Mouse (Mus musculus): Measurements from ENCODE around the gene Gm9922. TPM values are rescaled to one million over a fixed set of nuclear protein-coding genes. Genes with fewer than 3 reads are reported as not detected.

The Gm9922 gene
- polyA plus RNA-seq (2015; fragmentation: Nextera tagmentation; extraction: Ambion mirVana): not detected in 2 replicates

- no peaks in the 10 kb centered on the region; the same call in 1 of the 2 replicates for H3K4me1 ChIP-seq (ENCODE audit: control insufficient read depth, low read depth, low read length)
- no peaks in the 10 kb centered on the region for H3K9me3 ChIP-seq (replicated peaks; ENCODE audit: control insufficient read depth, low read length)
- WGBS (ENCODE audit: insufficient replicate concordance): under 1% methylated on average over 51 of the region's 51 CpGs
- H3K4me3 ChIP-seq (ENCODE audit: low read depth, low read length): peak within 1 kb of the TSS; percentile 57
- H3K27ac ChIP-seq (ENCODE audit: low read length): no peak within 1 kb of the TSS
- ATAC-seq (ENCODE audit: low read depth): peak; percentile 59
- no peaks in the 10 kb centered on the region for H3K36me3 ChIP-seq (ENCODE audit: control insufficient read depth, insufficient read depth)
- H3K4me2 ChIP-seq (ENCODE audit: low read depth, low read length): peak within 1 kb of the TSS; percentile 73
- peak within 1 kb of the TSS; percentile 34; the same call in 1 of the 2 replicates for H3K9ac ChIP-seq (ENCODE audit: low read depth, low read length)
- H3K27me3 ChIP-seq (ENCODE audit: control insufficient read depth, insufficient read depth, low read depth, low read length): peaks cover 37% of the 10 kb centered on the region
These were observed at the start of gene Gm9922, which contains the start of gene Lmo7 for GRCm38 (mm10) chr14:101729237-101729971. Gm9922 (minus strand) TSS chr14:101729814. Lmo7 (plus strand) TSS chr14:101729957.

- Histone ChIP-seq H3K9ac (ENCODE audit: low read depth, low read length) (no peak overlapping the region), H3K4me2 (ENCODE audit: low read depth, low read length) (no peak overlapping the region), H3K27ac (ENCODE audit: low read length) (no peak overlapping the region), H3K27me3 (ENCODE audit: control insufficient read depth, insufficient read depth, low read depth, low read length) (no peaks in the 10 kb centered on the region), H3K9me3 (replicated peaks; ENCODE audit: control insufficient read depth, low read length) (no peaks in the 10 kb centered on the region), H3K4me1 (ENCODE audit: control insufficient read depth, low read depth, low read length) (no peaks in the 10 kb centered on the region), H3K4me3 (ENCODE audit: low read depth, low read length) (no peak overlapping the region), H3K36me3 (ENCODE audit: control insufficient read depth, insufficient read depth) (no peaks in the 10 kb centered on the region)
- 65% methylated on average over 3 of the region's 3 CpGs for WGBS (ENCODE audit: insufficient replicate concordance)
- ATAC-seq (ENCODE audit: low read depth): no peak
These were observed 48.8 kb upstream of the Gm9922 start for GRCm38 (mm10) chr14:101778426-101778825.

- no peak overlapping the region for H3K4me2 ChIP-seq (ENCODE audit: low read depth, low read length)
- no peaks in the 10 kb centered on the region for H3K27me3 ChIP-seq (ENCODE audit: control insufficient read depth, insufficient read depth, low read depth, low read length)
- H3K4me1 ChIP-seq (ENCODE audit: control insufficient read depth, low read depth, low read length): no peaks in the 10 kb centered on the region
- H3K4me3 ChIP-seq (ENCODE audit: low read depth, low read length): no peak overlapping the region
- ATAC-seq (ENCODE audit: low read depth): no peak
- H3K36me3 ChIP-seq (ENCODE audit: control insufficient read depth, insufficient read depth): no peaks in the 10 kb centered on the region
- 44% methylated on average over 3 of the region's 3 CpGs for WGBS (ENCODE audit: insufficient replicate concordance)
- H3K9ac ChIP-seq (ENCODE audit: low read depth, low read length): no peak overlapping the region
- H3K9me3 ChIP-seq (replicated peaks; ENCODE audit: control insufficient read depth, low read length): no peaks in the 10 kb centered on the region
- no peak overlapping the region for H3K27ac ChIP-seq (ENCODE audit: low read length)
These were observed 47.5 kb upstream of the Gm9922 start for GRCm38 (mm10) chr14:101777129-101777493.

- ATAC-seq (ENCODE audit: low read depth): no peak
- Histone ChIP-seq H3K27me3 (ENCODE audit: control insufficient read depth, insufficient read depth, low read depth, low read length) (no peaks in the 10 kb centered on the region), H3K4me1 (ENCODE audit: control insufficient read depth, low read depth, low read length) (no peaks in the 10 kb centered on the region), H3K36me3 (ENCODE audit: control insufficient read depth, insufficient read depth) (no peaks in the 10 kb centered on the region), H3K27ac (ENCODE audit: low read length) (no peak overlapping the region), H3K9me3 (replicated peaks; ENCODE audit: control insufficient read depth, low read length) (no peaks in the 10 kb centered on the region), H3K4me2 (ENCODE audit: low read depth, low read length) (no peak overlapping the region), H3K4me3 (ENCODE audit: low read depth, low read length) (no peak overlapping the region), H3K9ac (ENCODE audit: low read depth, low read length) (no peak overlapping the region)
- WGBS (ENCODE audit: insufficient replicate concordance): 23% methylated on average over 4 of the region's 4 CpGs
These were observed 46.9 kb upstream of the Gm9922 start for GRCm38 (mm10) chr14:101776296-101777128.

- no peaks in the 10 kb centered on the region for H3K9me3 ChIP-seq (replicated peaks; ENCODE audit: control insufficient read depth, low read length)
- no peak overlapping the region for H3K27ac ChIP-seq (ENCODE audit: low read length)
- 28% methylated on average over 4 of the region's 4 CpGs for WGBS (ENCODE audit: insufficient replicate concordance)
- H3K4me3 ChIP-seq (ENCODE audit: low read depth, low read length): no peak overlapping the region
- H3K4me2 ChIP-seq (ENCODE audit: low read depth, low read length): no peak overlapping the region
- no peaks in the 10 kb centered on the region for H3K27me3 ChIP-seq (ENCODE audit: control insufficient read depth, insufficient read depth, low read depth, low read length)
- ATAC-seq (ENCODE audit: low read depth): no peak
- H3K9ac ChIP-seq (ENCODE audit: low read depth, low read length): no peak overlapping the region
- no peaks in the 10 kb centered on the region for H3K4me1 ChIP-seq (ENCODE audit: control insufficient read depth, low read depth, low read length)
- H3K36me3 ChIP-seq (ENCODE audit: control insufficient read depth, insufficient read depth): no peaks in the 10 kb centered on the region
These were observed 45.0 kb upstream of the Gm9922 start for GRCm38 (mm10) chr14:101774631-101775030.

GRCm38 (mm10) chr14:101771756-101772155 lies 42.1 kb upstream of the Gm9922 start:
- 67% methylated on average over 6 of the region's 6 CpGs for WGBS (ENCODE audit: insufficient replicate concordance)

GRCm38 (mm10) chr14:101771336-101771735 lies 41.7 kb upstream of the Gm9922 start:
- H3K4me2 ChIP-seq (ENCODE audit: low read depth, low read length): no peak overlapping the region
- H3K9me3 ChIP-seq (replicated peaks; ENCODE audit: control insufficient read depth, low read length): no peaks in the 10 kb centered on the region
- no peaks in the 10 kb centered on the region for H3K27me3 ChIP-seq (ENCODE audit: control insufficient read depth, insufficient read depth, low read depth, low read length)
- H3K9ac ChIP-seq (ENCODE audit: low read depth, low read length): no peak overlapping the region
- no peaks in the 10 kb centered on the region for H3K36me3 ChIP-seq (ENCODE audit: control insufficient read depth, insufficient read depth)
- no peak overlapping the region for H3K4me3 ChIP-seq (ENCODE audit: low read depth, low read length)
- WGBS (ENCODE audit: insufficient replicate concordance): 78% methylated on average over 5 of the region's 5 CpGs
- no peak overlapping the region for H3K27ac ChIP-seq (ENCODE audit: low read length)
- no peaks in the 10 kb centered on the region for H3K4me1 ChIP-seq (ENCODE audit: control insufficient read depth, low read depth, low read length)
- no peak for ATAC-seq (ENCODE audit: low read depth)

More at GRCm38 (mm10) chr14:101771756-101772155, 42.1 kb upstream of the Gm9922 start:
- Histone ChIP-seq H3K27ac (ENCODE audit: low read length) (no peak overlapping the region), H3K36me3 (ENCODE audit: control insufficient read depth, insufficient read depth) (no peaks in the 10 kb centered on the region), H3K4me3 (ENCODE audit: low read depth, low read length) (no peak overlapping the region), H3K27me3 (ENCODE audit: control insufficient read depth, insufficient read depth, low read depth, low read length) (no peaks in the 10 kb centered on the region), H3K9ac (ENCODE audit: low read depth, low read length) (no peak overlapping the region), H3K4me1 (ENCODE audit: control insufficient read depth, low read depth, low read length) (no peaks in the 10 kb centered on the region), H3K9me3 (replicated peaks; ENCODE audit: control insufficient read depth, low read length) (no peaks in the 10 kb centered on the region), H3K4me2 (ENCODE audit: low read depth, low read length) (no peak overlapping the region)
- ATAC-seq (ENCODE audit: low read depth): no peak

- Histone ChIP-seq H3K4me1 (ENCODE audit: control insufficient read depth, low read depth, low read length) (no peaks in the 10 kb centered on the region), H3K4me2 (ENCODE audit: low read depth, low read length) (no peak overlapping the region), H3K36me3 (ENCODE audit: control insufficient read depth, insufficient read depth) (no peaks in the 10 kb centered on the region), H3K9ac (ENCODE audit: low read depth, low read length) (no peak overlapping the region), H3K9me3 (replicated peaks; ENCODE audit: control insufficient read depth, low read length) (no peaks in the 10 kb centered on the region), H3K27ac (ENCODE audit: low read length) (no peak overlapping the region), H3K4me3 (ENCODE audit: low read depth, low read length) (no peak overlapping the region), H3K27me3 (ENCODE audit: control insufficient read depth, insufficient read depth, low read depth, low read length) (no peaks in the 10 kb centered on the region)
- 23% methylated on average over 3 of the region's 3 CpGs for WGBS (ENCODE audit: insufficient replicate concordance)
- ATAC-seq (ENCODE audit: low read depth): no peak
These were observed 34.2 kb upstream of the Gm9922 start for GRCm38 (mm10) chr14:101763762-101764295.
